Mouse (Mus musculus) heart, postnatal 14 days (tissue): ENCODE measurements around the gene Dram1. TPM values are rescaled to one million over a fixed set of nuclear protein-coding genes. Genes with fewer than 3 reads are reported as not detected.
A peak's percentile ranks its signal among the peaks of the same experiment; 100 is the strongest.

Experiments
- DNase-seq, 2 experiments: peaks; one replicate each; pipeline ENCODE4 v3.0.0; 2021 to 2022
- intact Hi-C: fragments of 180-260 bp; cut with DNase I; formaldehyde crosslinking; loops from one replicate; pipeline ENCODE4 v1.15.1; 2025
- total RNA-seq, 2 experiments: library from RNA; stranded (reverse); gene quantifications; 2 replicates each; pipeline ENCODE4 v1.2.3; 2021

The Dram1 gene
- total RNA-seq, 2 experiments from 2014 or later = 3.8 to 3.9 TPM

- no peak for DNase-seq
- intact Hi-C loops = loop anchor here (5.0 kb wide), 1 partner anchor 449 kb away; the partner anchor contains the start of gene Igf1
Observed at GRCm38 (mm10) chr10:88306235-88306634, 72.6 kb downstream of the Dram1 start.

- peak; percentile 80 to 83 for DNase-seq
- intact Hi-C loops = loop anchor here (5.0 kb wide), 2 partner anchors 652 to 707 kb away; no protein-coding TSS in a partner anchor
Observed at GRCm38 (mm10) chr10:88304302-88304701, 74.6 kb downstream of the Dram1 start.

DNA sequence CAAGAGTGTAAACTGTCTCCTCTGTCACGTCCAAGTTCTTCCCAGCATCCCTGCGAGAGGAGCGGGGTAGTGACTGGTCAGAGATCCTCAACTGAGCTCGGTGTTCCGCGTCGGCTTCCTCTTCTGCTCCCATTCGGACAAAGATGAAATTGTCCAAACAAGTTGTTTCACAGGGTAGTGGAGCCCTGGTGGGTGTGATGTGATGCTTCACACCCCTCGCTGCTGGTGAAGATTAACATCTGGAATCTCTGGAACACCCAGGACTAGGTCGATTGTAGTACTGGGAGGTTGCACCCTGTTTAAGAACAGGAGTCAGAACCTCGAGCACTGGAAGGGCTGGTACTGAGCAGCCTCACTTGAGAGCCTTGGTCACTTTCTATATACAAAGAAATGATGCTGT lies 75.8 kb downstream of the Dram1 start:
- intact Hi-C loops = loop anchor here (5.0 kb wide), 2 partner anchors 651 to 706 kb away; no protein-coding TSS in a partner anchor
- no peak for DNase-seq

DNA sequence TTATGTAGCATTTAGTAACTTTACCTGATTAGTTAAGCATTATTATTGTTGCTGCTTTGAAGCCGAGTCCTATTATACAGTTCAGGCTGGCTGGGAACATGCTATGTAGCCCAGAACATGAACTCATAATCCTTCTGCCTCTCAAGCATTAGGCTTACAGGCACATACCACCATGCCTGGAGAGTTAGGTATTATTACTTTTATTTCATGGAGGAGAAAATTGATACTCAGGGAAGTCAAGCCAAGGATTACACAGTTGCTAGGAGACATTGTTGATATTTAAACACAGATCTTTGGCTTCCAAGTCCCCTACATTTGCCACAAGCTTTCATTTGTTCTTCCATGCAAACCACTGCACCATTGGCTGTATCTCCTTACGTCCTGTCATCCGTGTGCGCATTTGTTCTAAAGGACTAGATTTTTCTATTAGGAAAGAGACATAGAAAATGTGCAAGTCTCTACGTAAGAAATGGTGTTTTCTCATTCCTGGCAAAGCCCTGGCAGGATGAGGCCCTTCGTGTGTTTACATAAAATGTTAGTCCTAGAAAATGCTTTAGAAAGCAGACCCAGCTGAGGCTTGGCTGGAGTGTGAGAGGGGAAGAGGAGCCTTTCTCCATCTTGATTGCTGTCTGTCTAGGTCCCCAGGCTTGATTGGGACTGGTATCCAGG lies 76.9 kb downstream of the Dram1 start:
- intact Hi-C loops = loop anchor here (5.0 kb wide), 2 partner anchors 650 to 705 kb away; no protein-coding TSS in a partner anchor
- DNase-seq = no peak

DNA sequence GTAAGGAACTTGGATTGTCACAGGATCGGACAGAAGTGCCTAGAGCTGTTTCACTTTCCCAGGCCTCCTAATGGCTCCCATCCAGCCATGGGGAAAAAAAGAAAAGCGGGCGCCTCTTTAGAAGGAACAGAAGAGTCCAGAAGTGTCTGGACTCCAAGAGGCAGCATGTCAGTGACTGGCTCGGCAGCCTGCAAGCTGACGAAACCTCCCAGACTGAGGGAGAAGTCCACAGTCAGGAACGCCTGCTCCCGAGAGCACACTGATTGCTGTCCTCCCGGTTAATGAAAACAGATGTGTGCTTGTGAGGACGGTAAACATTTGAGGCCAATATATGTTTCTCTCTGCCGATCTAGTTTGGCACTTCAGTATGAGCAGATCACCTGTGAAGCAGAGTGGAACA lies 81.9 kb downstream of the Dram1 start:
- intact Hi-C loops = no loop called here
- peak; percentile 37 to 47 for DNase-seq

DNA sequence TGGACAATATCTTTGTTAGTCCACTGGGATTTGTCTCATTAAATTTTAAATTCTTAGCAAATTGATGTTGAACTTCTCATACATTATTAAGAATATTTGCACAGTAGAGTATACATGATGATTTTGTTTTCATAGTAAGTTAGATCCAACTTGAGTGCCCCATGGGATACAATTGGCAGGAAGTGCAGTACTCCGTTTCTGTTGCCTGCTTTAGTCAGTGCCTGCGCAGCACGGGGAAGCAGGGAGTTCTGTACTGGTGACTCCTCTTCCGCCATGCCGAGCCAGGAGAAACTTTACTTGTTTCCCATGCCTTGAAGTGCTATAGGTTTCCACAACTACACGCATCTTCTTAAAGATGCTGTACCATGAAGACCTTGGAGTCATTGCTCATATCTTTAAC lies 83.8 kb downstream of the Dram1 start:
- intact Hi-C loops = no loop called here

GRCm38 (mm10) chr10:88288061-88288460 lies 90.8 kb downstream of the Dram1 start:
- no peak for DNase-seq
- intact Hi-C loops = no loop called here

More for the DNA sequence above, 83.8 kb downstream of the Dram1 start:
- DNase-seq = peak; percentile 24 to 27

GRCm38 (mm10) chr10:88287261-88287660 lies 91.6 kb downstream of the Dram1 start:
- DNase-seq = no peak
- intact Hi-C loops = no loop called here

DNA sequence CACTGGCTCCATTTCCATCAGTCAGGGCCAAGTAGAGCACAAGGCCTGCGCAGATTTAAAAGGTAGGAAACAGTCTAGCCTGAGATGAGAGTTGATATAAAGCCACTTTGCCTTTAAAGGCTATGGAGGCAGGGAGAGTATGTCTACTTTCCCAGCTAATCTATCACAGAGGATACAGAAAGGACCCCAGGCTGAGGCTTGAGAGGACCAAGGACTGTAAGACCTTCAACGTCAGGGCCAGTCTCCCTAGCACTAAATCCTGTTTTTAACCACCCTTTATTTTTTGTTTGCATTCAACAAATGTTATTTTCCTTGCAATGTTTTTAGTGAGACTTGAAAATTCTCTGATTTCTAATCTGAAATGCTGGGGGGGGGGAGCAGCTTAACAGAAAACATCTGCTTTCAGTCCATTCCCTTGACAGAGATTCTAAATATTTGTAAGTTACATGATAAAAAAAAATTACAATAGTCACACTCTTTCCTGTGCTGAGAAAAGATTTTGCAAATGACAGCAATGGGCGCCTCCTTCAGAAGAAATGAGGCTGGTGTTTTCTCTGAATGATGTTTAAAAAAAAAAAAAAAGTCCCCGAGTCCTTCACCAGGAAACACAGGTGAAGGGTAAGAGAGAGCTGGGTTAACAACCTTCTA lies 94.4 kb downstream of the Dram1 start:
- no peak for DNase-seq
- intact Hi-C loops = no loop called here

- intact Hi-C loops = no loop called here
Observed at GRCm38 (mm10) chr10:88281699-88282098, 97.2 kb downstream of the Dram1 start.

DNA sequence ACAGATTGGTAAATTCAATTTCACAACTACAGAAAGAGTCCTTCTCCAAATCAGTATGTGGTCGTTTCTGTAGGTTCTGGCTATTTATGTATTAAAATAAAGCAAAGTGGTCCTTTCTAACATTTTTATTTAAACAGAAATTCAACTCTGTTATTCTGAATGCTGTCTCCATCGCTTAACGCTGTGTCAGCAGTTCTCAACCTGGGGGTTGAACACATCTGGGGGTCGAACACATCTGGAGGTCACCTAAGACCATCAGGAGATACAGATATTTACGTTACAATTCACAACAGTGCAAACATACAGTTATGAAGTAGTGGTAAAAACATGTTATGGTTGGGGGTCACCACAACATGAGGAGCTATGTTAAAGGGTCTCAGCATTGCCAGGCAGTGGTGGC lies 104.8 kb downstream of the Dram1 start:
- DNase-seq = no peak
- intact Hi-C loops = no loop called here

More at GRCm38 (mm10) chr10:88281699-88282098, 97.2 kb downstream of the Dram1 start:
- DNase-seq = no peak

Other genes starting within 250 kb of the Dram1 start
- 1 to 10 TPM; 1.0 to 2.5 TPM for gene Parpbp, start 232.1 kb downstream of the Dram1 start, total RNA-seq
- 1 to 10 TPM; 7.0 to 7.2 TPM for gene Nup37, start 232.1 kb downstream of the Dram1 start, total RNA-seq
- 10 to 100 TPM; 25.0 to 28.1 TPM for gene Washc3, start 178.0 kb downstream of the Dram1 start, total RNA-seq
- 10 to 100 TPM; 30.5 to 32.2 TPM for gene Gnptab, start 52 bp upstream of the Dram1 start, total RNA-seq
- not detected for gene Sycp3, start 80.5 kb upstream of the Dram1 start, total RNA-seq
- 100 to 1,000 TPM; 252 to 257 TPM for gene Chpt1, start 125.0 kb upstream of the Dram1 start, total RNA-seq
- gene Mybpc1, start 226.1 kb upstream of the Dram1 start, total RNA-seq = under 1 TPM; 0.19 to 0.20 TPM